Mouse (Mus musculus): ENCODE measurements around the gene Fcer1a. TPM values are rescaled to one million over a fixed set of nuclear protein-coding genes. Genes with fewer than 3 reads are reported as not detected.
"Not testable (repeated sequence)": the region's sequence is repeated elsewhere in the genome, so short reads cannot be mapped to it uniquely, and the experiment has no call there.

The Fcer1a gene
- total RNA-seq (2021), result not detected

DNA sequence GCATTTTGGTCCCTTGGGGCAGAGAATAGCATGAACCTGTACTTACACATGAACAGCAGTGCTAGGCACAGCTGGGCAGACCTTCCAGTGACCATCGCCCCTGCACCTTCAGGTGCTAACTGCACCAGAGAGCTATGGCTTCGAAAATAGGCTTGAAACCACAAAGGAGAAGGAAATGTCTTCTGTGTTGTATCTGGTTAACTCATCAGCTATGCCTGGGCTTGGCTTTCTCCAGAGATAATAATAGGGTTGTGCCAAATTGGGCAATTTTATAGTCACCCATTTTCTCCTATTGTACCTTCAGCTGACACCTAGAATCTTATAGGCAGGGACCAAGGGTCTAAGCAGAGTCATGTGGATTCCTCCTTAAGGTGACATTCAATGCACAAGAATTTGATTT lies at the start of gene Fcer1a:
TSS of gene Fcer1a (minus strand) at position 134 of the 400 bp plus-strand sequence.
- DNase-seq, result no peak

- DNase-seq, result no peak
Observed at GRCm38 (mm10) chr1:173265701-173266100, 38.7 kb upstream of the Fcer1a start, which contains the start of gene Olfr418. Gene Olfr418 (plus strand): TSS chr1:173266001.

DNA sequence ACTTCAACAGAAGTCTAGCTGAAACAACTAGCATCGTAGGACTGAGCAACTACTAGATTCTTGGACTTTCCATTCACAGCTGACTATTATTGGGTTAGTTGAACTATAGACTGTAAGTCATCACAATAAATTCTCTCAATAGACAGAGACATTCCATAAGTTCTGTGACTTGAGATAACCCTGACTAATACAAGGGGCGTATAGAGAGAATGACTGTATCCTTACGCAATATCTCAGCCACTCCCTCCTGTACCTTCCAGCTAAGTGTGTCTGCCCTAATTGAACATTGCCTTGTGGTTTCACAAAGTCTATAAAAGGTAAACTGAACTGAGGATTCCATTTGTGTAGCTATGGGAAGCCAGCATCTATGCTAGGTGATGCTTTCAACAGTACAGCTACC lies 22.9 kb upstream of the Fcer1a start:
- no peak for DNase-seq

GRCm38 (mm10) chr1:173237004-173237403 lies 10.0 kb upstream of the Fcer1a start:
- not testable (repeated sequence) for DNase-seq

- no peak for DNase-seq
Observed at GRCm38 (mm10) chr1:173216481-173216880, 10.5 kb downstream of the Fcer1a start.

DNA sequence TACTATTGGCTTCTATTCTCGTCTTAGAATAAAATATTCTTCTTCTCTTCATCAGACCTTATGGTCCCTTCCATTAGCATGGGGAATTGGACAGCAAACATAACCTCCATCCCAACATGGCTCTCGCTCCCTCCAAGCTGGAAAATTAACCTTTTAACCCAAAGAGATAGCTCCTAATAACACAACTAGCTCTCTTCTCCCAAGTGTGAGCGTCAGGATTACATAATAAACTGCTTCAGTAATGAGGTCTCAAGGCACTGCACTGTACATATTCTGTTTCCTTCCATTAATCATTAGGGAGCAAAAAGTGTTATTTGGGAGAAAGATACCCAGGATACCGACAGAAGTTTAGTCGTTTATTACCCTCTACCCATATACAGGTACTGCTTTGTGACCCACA lies 14.9 kb downstream of the Fcer1a start, which contains the start of gene Olfr1404:
TSS of gene Olfr1404 (plus strand) at position 301 of the 400 bp plus-strand sequence.
- DNase-seq, result no peak

GRCm38 (mm10) chr1:173197508-173197907 lies 29.5 kb downstream of the Fcer1a start, which contains the start of gene Olfr218:
Gene Olfr218 (plus strand): TSS chr1:173197808.
- no peak for DNase-seq

DNA sequence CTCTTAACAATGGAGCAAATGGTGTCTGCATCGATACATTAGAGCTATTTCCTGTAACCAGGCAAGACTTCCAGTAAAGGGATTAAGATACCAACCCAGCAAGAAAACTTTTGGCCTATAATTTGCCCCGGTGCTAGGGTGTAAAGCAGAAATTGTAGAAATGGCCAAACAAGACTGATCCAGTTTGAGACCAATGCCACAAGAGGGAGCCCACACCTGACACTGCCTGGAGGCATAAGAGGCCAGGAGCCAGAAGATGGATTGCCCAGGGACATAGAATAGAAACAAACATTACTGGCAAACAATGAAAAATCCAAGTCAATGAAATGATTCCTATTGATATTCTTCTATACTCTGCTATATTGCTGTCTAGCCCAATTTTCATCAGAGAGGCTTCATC lies 30.7 kb downstream of the Fcer1a start:
- DNase-seq, result no peak

GRCm38 (mm10) chr1:173192059-173192458 lies 35.0 kb downstream of the Fcer1a start:
- DNase-seq, result no peak

DNA sequence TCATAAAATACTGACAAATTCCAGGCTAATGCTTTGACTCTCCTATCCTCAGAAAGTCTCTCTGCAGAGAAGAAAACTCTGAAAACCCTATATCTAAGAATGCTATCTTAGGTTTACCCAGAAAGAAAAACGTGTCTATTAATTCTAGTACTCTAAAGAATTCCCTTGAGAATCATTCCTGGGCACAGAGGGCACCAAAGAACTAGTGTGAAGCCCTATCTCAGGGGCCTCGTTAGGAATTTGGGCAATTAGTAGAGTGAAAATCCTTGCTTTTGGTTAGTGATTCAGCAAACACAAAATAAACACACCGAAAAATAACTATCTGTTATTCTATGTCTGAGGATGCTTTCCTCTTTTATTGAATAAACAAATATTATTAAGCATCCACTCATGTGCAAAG lies 36.5 kb downstream of the Fcer1a start, which contains the start of gene Olfr1406:
TSS of gene Olfr1406 (minus strand) at position 101 of the 400 bp plus-strand sequence.
- no peak for DNase-seq

DNA sequence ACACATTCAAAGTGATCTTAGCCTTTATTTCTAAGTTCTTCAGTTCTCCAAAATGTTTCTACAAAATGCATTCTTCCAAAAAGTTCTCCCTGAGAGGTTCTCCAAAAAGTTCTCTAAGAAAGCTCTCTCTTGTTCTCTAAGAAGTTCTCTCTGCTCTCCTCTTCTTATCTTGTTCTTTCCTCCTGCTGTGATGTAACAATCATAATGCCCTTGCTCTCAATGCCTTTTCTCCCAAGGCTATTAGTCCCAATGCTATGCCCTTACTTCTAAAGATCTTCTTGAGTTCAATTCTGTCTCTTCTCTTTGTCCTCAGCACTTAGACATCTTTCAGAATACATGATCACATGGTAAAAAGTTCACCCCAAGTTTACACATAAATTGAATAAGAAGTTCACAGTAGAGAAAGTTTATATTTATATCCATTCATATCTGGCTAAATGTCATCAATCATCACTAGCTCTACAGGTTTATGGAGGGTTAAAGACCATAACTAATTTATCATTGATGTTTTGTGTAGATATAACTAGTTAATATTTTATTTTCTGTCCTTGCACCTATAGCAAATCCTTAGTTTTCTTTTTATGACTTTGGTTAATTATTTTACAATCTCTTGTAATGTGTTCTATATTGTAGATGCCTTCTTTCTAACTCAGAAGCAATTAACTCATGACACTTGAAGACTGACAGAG lies 52.7 kb downstream of the Fcer1a start:
- DNase-seq, result no peak

Other genes with a start within 250 kb of the Fcer1a start
- gene Olfr1408, start 89.8 kb downstream of the Fcer1a start, total RNA-seq (2021), result not detected
- gene Olfr1406, start 36.6 kb downstream of the Fcer1a start, total RNA-seq (2021), result not detected
- gene Olfr218, start 29.4 kb downstream of the Fcer1a start, total RNA-seq (2021), result not detected
- not detected for gene Olfr1404, start 14.8 kb downstream of the Fcer1a start, total RNA-seq (2021)
- not detected for gene Olfr418, start 38.8 kb upstream of the Fcer1a start, total RNA-seq (2021)
- not detected for gene Mptx2, start 50.6 kb upstream of the Fcer1a start, total RNA-seq (2021)
- under 1 TPM; 0.38 to 0.62 TPM for gene Ackr1, start 106.5 kb upstream of the Fcer1a start, total RNA-seq (2021)
- 1 to 10 TPM; 2.2 to 3.2 TPM for gene Aim2, start 123.7 kb upstream of the Fcer1a start, total RNA-seq (2021)
- gene Cadm3, start 140.5 kb upstream of the Fcer1a start, total RNA-seq (2021), result 1 to 10 TPM; 1.2 to 1.6 TPM